Mouse (Mus musculus) brain, adult 2 months (tissue): ENCODE data around the gene Tmem220.

Source experiments
- DNase-seq: peaks from one replicate; pipeline ENCODE4 v3.0.0; 2011; ENCODE audit warnings: low read depth, low spot score

The Tmem220 gene

DNA sequence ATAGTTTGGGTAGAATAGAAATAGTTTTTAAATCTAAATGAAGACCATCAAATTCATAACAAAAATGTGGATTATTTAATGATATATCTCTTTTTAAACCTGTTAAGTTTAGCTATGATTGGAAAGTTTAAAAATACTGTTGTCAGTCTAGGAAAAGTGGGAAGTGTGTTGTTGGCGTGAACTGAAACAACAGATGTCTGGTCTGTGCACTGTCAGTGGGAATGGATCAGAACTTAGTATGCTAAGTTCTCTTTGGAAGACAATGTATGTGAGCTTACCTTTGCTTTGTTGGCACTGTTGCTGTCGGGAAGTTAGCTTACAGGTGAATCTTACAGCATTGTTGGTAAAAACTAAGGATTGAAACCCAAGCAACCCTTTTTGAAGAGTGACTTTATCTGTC, 36.4 kb downstream of the Tmem220 start:
- peak; percentile 69 for DNase-seq

DNA sequence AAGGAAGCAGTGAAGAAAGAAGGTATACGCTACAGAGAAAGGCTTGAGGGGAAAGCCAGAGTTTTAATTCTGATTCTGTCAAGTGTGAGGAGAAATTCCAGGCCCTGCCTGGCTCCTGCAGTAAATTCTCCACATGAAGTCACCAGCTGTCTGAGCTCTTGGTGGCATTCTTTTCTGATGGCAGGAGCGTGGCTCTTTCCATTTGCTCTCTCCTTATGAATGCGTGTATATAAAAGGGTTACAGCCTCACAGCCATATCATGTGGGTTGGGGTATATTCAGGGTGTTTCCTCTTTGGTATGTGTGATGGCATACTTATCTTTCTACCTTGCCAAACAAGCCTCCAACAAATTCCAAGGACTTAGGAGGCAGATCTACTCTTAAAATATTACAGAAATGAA, 37.8 kb downstream of the Tmem220 start:
- DNase-seq = peak; percentile 52

DNA sequence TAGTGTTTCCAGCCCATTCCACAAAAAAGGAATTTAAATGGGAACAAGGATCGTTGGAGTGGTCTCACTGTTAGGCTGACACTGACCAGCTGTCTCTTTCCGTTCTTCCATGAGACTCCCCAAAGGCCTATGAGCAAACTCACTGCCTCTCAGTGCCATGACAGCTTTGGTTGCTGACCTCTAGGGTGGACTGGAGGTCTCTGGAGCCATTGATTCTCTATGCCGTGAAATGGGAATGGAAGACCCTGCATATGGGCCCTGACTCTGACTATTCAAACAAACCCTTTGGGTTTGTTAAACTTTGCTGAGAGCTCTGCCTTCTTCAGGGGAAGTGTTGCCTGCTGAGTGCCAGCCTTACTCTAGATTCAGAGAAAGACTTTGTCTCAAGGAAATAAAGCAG, 42.8 kb downstream of the Tmem220 start:
- DNase-seq = no peak

DNA sequence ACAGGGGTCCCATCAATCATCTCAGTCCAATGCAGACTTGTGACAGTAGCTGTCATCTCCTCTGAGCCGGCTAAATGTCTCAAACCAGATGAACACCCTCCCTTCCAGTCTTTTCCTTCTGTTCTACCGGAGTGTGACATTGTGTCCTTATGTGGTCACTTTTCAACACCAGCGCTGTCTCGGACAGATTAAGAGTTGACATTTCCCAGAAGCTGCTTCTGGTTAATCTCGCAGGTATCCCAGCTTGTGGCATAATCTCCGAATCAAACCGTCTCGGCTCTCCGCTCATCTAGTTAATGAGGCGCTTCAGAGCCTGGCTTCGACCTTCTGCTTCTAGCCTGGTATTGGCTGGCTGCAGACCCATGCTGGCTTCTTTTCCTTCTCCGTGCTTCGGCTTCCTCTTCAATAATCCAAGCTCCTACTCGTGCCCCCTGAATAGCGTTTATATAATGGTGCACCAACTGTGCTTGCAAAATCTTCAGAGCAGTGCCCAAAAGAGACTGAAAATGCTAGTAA, 47.7 kb downstream of the Tmem220 start:
- peak; percentile 42 for DNase-seq

DNA sequence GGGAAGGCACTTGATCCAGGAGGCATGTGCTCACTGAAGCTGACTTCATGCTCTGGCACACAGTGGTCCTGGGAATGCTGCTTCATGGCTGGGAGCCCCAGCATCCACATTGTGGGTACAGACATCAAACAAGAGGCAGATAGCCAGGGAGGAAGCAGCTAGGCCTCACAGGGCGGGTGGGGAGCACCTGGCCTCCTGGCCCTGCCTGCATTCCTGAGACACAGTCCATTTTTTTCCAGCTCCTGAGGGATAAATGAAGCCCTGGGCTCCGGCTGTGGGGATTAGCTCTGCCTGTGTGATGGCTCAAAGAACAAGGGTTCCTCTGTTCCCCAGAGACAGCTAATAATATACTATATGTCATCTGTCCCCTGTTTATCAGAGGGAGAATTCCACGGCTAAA, 50.1 kb downstream of the Tmem220 start:
- peak; percentile 20 for DNase-seq

DNA sequence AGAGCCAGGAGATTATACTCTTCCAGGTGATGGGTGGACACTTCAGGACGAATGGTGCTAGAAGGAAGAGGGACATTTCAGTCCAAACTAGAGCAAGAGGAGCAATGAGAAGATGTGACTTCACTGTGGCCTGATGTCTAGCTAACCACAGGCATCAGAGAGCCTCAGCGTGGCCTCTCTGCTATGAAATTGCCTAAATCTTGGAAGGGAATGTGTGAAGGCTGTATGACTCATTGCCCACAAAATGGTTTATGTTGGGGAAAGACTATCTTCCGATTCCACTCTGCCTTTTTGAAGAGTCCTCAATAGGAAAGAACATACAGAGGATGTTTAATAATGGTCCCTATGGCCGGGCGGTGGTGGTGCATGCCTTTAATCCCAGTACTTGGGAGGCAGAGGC, 51.8 kb downstream of the Tmem220 start:
- DNase-seq = no peak

DNA sequence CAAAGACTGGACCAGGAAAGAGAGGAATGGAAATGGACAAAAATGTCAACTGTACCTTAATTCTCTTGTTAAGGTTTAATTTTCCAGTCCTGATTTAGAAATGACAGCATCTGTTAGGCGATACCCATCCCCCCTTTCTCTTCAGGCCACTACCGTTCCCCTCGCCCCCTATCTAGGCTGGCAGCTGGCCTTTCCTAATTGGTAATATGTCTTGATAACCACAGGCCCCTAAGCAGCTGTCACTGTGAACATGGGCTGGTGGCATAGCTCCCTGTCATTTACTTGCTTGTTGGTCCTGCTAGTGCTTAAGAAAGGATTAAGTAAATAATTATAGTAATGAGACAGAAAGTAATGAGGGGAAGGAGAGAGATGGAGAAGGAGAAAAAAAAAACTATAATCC, 52.5 kb downstream of the Tmem220 start:
- DNase-seq = no peak

DNA sequence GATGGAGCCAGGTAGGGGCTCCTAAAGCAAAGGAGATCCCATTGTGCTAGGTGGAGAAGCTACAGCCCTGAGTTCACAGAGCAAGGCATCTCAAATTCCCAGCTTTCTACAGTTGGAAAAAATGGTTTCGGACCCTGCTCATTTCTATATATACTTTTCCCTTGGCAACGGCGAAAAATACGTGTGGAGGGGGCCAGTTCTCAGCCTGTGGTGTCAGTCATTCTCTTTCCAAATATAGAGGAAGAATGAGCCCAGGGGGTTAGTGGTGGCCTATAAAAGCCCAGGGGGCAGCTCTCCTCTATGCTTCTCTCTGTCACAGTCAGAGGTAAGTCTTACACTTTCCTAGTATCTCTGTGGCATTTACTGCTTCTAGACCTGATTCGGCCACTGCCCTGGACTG, 53.0 kb downstream of the Tmem220 start, which contains the start of gene Myh3:
TSS of gene Myh3 (plus strand) at position 301 of the 400 bp plus-strand sequence.
- DNase-seq = no peak

DNA sequence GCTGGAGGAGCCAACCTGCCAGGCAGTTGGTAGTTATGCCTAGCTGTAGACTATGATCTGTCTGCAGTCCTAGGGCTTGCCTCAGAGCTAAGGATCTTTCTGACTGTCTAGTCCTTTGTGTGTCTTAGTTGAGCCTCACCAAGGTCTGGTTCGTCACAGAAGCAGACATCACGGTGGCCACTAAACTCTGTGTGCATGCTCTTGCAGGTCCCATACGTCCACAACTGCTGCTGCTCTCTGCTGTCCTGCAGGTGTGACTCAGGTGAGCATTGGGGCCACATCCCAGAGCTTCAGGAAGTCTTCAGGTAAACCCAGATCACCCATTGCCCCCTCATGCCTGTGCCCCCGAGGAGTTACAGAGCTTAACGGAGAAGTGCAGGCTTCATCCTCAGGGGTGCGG, 53.9 kb downstream of the Tmem220 start:
- DNase-seq = no peak

DNA sequence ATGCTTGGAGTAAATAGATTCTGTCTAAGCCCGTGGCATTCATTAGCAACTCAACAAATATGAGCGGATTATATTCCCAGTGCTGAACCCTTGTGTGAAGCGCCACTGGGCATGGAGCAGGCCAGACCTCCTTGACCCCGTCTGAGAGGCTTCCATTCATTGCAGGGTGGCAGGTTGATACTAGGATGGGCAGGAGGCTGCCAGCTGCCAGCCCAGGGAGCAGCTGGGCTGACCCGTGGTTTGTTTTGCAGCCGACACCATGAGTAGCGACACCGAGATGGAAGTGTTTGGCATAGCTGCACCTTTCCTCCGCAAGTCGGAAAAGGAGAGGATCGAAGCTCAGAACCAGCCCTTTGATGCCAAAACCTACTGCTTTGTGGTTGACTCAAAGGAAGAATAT, 54.8 kb downstream of the Tmem220 start:
- DNase-seq = no peak

DNA sequence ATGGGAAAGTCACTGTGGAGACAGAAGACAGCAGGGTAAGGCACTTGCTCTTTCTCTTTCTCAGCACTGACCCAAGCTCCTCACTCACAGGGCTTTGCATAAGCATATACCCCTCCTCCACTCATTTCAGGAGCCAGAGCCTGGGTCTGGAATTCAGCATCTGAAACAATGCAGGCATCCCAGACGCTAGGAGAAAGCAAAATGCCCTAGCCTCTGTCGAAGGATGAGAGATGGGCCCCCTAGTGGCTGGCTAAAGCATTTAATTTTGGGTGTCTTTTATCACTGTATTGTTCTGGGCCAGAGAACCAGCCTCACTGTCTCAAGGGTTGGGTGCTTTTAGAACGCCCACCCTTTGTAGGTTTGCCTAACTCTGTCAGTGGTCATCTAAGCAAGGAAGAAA, 55.2 kb downstream of the Tmem220 start:
- DNase-seq = peak; percentile 80

DNA sequence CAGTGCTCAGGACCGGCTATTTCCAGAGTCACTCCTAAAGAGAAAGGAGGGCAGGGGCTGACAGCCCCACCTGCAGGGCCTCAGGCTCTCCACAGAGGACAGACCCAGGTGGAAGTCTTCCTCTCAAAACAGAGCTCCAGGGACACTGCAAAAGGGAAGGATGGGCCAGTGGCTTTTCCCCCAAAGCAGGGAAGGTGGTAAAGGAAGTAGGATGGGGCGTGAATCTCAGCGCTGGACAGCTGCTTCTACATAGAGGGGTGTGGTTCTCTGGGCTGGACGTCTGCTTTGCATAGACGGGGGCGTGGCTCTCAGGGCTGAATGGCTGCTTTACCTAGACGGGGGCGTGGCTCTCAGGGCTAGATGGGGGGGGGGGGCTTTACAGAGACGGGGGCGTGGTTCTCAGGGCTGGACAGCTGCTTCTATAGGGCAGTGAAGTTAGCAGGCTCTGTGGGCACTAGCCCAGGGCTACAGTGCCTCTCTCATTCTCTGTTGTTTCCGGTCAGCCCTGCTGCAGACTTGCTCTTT, 56.2 kb downstream of the Tmem220 start:
- no peak for DNase-seq

DNA sequence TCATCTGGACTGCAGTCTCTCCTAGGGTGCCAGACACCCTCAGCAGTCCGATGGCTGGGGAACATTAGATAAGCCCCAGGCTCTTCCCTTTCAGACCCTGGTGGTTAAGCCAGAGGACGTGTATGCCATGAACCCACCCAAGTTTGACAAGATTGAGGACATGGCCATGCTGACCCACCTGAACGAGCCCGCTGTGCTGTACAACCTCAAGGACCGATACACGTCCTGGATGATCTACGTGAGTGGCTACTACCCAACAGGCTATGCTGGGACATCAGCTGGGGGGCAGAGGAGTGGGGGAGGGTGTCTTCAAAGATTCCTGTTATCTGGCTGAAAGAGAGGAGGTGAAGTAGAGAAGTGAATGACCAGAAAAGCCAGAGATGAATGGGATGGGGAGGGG, 57.2 kb downstream of the Tmem220 start:
- no peak for DNase-seq

DNA sequence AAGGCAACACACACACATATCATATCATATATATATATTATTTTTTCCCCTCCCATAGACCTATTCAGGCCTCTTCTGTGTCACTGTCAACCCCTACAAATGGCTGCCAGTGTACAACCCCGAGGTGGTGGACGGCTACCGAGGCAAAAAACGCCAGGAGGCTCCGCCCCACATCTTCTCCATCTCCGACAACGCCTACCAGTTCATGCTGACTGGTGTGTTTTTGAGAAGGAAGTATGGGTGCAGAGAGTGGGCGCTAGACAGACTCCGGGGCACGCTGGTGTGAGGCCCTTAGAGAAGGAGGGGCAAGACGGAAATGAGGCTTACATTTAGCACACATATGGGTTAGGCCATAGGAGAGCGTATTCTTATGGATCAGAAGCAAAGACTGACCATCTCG, 57.8 kb downstream of the Tmem220 start:
- DNase-seq = no peak

DNA sequence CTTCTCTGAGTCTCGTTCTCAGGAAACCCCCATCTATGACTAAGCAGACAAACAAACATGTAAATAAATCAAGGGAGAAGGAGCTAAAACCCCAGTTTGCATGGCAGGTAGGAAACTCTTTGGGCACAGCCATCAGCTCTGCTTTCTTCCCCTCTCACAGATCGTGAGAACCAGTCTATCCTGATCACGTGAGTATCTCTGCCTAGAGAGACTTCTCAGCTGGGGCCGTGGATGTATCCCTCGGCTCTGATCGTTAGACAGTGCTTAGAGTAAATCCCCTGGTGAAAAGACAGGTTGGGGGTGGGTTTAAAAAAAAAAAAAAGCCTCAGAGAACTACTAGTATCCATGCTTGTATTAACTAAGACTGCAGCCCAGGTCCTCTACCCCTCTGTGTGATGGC, 58.3 kb downstream of the Tmem220 start:
- no peak for DNase-seq

DNA sequence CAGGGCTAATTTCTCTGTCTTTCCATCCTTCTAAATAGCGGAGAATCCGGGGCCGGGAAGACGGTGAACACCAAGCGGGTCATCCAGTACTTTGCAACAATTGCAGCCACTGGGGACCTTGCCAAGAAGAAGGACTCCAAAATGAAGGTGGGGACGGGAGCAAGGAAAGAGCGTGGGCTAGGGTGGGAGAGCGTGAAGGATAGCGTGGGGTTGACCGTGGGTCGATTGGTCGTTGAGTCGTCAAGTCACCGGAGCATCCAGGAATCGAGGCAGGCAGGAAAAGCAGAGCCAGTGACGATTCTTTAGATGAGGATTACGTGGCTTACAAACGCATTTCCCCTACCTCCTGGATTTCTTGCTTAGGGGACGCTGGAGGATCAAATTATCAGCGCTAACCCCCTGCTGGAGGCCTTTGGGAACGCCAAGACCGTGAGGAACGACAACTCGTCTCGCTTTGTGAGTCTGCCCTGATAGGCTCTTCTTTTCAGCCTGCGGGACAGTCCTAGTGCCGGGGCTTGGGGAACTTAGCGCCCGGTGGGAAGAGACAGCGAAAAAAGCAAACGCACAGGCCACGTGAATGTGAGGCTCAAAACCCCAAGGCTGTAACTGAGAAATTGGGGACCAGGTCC, 58.9 kb downstream of the Tmem220 start:
- no peak for DNase-seq
